Mouse (Mus musculus) mesoderm, embryonic 11.5 days (tissue): ENCODE data around the gene Fer1l4.

Experiments
- DNase-seq: peaks from one replicate; pipeline ENCODE4 v3.0.0-alpha.2; 2012; ENCODE audit warnings: low read depth, low spot score

Gene Fer1l4

DNA sequence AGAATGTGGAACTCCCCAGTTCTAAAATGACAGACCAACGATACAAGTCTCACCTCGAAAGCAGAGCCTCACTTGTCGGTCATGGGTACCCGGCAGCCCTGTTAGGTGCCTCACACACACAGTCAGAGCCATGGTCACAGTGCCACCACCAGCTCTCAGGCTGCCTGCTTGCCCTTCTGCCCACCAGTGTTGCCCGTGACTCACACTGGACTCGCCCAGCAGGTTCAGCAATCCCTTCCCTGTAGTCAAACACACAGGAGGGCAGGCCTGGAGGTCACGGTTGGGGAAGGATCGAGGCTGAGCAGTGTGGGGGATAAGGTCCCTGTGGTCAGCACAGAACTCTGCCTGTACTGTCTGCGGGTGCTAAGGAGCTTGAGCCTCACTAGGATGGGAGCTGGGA lies at the start of gene Fer1l4:
Gene Fer1l4 (minus strand): TSS at position 132 of the 400 bp plus-strand sequence.
- no peak for DNase-seq

DNA sequence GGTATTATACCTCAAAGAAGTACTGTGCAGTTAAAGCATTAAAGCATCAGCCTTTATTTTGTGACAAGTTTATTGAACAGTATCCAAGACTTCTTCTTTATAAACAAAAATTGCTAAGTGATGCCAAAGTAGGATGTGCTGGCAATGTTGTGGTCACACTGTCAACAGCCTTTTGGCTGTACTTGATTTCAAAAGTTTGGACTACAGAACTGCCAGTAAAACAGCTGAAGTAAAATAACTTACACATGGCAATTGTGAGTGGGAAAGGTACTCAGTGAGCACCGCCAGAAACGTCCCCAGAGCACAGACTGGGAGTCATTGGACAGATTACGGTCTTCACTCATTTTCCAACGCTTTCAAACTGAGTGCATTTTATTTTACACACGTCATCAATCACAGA lies 39.2 kb upstream of the Fer1l4 start:
- DNase-seq = no peak

DNA sequence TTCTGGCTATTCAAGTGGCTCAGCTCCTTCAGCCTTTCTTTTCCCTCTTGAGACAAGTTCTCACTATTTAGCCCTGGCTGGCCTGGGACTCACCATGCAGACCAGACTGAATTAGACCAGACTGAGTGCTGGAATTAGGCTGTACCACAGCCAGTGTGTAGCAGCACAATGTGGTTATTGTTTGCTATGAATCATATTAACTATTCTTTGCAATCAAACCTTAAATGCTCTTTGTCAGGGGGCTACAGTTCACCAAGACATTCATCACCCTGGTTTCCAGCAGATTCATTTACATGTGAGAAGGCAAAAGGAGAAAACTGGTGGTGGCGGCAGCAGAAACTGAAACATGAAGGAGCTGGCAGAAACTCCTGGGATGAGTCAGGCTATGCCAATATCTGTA lies 37.1 kb upstream of the Fer1l4 start:
- DNase-seq = no peak

DNA sequence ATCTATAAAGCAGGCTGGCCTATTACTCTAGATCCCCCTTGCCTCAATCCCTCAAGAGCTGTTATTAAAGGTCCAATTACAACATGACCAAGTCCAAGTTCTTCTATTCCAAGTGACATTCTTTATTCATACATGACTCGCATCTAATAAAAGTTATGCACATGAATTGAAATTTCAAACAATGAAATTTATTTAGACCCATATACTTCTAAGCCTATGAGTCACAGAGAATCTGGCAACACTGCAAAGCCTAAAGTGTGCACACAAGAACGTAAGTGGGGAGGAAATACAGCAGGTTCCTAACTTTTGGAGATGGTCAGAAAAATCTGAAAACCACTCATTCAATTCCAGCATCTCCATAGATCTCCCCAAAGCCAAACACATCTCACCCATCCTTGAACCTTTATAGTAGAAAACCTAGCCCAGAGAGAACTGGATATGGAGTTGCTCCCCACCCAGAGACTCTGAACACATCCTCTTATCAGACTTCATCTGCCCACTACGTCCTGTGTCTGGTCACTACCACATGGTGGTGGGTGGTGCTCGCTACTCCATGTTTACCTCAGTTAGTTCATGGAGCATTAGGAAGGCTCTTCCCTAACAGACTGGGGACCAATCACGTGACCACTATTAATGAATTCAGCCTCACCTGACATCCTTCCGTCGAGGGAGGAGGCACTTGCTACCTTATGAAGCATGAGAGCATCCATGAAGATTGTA lies 34.8 kb upstream of the Fer1l4 start:
- DNase-seq = no peak

DNA sequence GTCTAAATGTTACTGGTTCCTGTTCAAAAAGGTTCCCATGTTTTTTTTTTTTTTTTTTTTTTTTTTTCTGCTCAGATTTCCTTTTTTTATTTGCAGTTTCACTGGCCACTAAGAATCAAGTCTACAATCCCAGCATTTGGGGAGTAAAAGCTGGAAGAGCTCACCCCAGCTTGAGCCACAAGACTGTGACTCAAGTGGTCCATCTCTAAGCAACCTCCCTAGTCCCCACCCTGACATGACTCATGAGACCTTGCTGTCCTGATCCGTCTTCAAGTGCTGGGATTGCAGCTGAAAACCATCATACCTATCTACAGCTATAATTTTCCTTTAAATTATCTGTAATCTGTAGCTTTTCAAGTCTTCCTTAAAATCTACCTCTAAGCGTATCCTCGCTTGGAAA lies 31.8 kb upstream of the Fer1l4 start:
- no peak for DNase-seq

DNA sequence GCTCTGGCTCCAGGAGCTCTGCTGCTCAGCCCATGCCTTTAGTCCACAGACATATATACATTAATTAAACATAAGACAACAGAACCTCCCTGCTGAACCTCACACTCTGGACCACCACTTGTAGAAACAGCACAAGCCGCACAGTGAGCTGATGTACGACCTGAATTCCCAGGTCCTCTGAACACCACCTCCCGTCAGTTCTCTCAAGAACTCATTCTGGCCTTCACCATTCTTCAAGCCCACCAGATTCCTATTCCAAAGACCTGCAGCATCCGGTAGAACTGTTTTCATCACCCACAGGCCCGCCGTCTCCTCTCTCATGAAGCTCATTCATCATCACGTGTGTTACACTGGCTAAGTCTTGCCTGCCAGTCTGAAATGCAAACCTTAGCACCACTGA lies 27.6 kb upstream of the Fer1l4 start:
- DNase-seq = no peak

DNA sequence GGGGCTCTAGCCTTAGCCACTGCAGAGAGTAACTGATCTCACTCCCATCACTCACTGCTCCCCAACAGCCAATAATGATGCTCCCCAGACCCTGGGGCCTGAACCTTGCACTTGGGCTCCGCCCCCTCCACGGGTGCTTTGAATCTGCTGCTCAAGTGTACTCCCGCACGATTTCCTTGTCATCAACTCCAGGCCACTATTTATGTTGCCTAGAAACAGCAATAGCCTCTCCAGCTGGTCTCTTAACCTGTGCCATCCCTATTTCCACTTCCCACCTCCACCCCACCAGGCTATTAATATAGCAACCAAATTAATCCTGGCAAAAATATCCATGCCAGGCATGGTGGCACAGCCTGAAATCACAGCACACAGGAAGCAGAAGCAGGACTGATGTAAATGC lies 26.9 kb upstream of the Fer1l4 start:
- no peak for DNase-seq

DNA sequence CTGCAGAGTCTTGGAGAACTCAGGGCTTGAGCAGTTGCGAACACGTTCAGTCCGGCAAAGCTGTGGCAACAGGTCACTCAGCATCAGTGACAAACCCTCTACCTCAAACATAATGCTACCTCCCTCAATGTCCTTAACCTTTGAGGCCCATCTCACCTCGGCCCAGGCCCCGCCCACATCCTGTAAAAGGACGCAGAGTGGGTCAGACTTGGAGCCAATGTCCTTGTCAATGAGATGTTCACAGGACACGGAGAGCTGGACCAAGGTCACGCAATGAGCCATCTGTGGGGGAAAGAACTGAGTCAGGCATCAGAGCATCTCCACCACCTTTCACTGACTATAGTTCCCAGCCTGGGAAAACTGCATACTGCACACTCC lies 26.4 kb upstream of the Fer1l4 start:
- DNase-seq = no peak

DNA sequence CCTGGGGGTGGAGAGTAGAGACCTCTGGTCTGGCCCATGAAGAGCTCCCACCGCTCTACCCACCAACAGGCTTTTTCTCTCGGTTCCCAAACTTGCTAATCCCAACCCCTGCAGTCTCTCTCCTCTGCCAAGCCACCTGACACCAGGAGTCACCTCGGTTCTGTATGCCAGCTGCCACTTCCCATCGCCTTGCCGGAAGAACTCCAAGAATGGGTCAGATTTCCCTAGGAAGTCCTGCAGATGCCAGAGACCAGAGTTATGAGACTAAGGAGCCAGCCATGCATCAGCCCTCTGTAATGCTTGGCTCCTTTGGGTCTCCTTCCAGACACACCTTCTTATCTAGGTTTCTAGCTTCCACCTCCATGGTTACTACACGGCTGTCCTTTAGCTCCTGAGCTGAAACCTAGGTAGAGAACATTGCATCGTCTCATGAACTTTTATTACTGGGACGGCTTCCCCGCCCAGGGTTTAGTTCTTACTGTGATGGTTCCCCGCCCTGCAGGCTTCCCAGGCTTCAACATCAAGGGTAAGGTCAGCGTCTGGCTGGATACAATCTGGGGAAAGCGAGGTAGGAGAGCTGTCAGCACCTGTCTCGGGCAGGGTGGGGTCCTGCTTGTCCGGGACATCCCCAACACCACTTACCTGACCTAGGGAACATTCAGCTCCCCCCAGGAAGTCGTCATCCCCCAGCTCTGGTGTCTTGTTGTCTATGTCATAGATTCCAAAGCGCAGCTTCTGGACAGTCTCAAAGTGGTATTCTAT lies 25.9 kb upstream of the Fer1l4 start:
- DNase-seq = no peak

DNA sequence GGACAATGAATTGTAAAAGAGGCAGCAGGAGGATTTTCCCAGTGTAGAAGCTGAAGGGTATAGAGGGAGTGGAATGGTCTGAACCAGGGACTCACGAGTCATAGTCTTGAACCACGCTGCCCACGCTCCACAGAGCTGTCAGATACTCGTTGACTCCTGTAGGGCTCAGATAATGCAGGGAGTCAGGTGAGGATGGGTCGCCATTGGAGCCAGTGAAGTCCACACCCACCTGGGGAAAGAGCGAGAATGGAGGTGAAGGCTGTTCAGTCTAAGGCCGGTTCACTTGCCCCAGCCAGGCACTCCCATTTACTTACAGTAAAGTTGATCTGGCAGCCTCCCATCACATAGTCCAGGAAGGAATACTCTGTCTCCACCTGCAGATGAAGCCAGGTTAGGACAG lies 24.7 kb upstream of the Fer1l4 start:
- no peak for DNase-seq

DNA sequence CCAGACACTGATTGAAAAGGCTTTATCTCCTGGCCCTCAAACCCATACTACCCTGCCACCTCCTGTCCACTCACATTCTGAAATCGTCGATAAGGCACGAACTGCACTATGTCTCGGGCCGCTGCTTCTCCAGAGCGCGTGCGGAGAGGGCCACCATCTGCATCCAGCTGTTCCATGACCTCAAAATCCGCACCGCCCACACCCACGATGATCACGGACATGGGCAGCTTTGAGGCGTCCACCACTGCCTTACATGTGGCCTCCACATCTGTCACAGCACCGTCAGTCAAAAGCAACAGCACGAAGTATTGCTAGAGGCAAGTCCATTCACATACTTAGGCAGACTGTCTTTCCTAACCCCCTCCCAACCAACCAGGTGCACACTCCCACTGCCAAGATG lies 21.0 kb upstream of the Fer1l4 start:
- DNase-seq = no peak

DNA sequence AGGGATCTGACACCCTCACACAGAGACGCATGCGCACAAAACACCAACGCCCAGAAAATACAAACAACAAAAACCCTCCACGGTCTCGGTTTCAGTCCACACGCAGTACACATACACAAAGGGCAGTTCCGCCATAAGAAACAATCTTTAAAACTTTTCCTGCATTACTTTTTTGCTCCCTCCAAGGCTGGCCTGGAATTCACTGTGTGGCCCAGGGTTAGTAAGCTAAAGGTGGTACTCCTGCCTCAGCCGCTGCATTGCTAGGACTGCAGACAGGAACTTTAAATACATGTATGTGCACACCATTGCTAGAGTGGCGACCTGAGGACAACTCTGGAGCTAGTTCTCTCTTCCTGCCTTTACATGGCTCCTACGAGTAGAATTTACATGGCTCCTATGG lies 18.5 kb upstream of the Fer1l4 start:
- no peak for DNase-seq

DNA sequence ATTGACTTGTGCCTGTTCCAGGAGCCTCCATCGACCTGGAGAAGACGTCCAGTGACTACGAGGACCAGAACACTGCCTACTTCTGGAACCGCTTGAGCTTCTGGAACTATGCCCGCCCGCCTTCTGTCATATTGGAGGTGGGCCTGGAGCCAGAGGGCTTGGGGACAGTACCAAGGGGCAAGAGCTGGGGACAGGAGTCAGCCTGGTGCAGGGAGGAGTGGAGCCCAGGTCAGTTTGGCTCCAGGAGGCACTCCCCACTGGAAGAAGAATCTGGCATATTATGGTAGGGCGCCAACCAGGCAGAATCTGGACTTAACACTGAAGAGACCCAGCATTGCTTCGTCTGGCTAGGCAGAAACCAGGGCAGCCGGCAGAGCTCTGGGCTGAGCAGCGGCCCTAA lies 15.2 kb upstream of the Fer1l4 start:
- DNase-seq = no peak

DNA sequence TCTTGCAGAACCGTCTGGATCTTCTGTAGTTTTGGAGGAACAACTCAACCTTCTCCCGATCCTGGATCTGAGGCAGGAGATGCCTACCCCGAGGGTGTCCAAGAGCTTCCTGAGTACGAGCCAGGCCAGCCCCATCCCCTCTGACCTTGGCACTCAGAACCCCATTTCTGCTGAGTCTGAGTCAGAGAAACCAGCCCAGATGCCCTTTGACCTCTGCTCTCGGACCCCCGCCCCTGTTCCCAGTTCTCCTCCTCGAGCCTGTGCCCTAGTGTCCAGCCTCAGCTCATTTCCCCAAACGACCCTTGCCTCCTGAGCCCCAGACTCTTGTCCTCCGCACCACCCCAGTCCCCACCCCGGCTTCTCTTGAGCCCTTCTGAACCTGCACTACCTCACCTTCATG lies 13.4 kb upstream of the Fer1l4 start:
- DNase-seq = no peak

DNA sequence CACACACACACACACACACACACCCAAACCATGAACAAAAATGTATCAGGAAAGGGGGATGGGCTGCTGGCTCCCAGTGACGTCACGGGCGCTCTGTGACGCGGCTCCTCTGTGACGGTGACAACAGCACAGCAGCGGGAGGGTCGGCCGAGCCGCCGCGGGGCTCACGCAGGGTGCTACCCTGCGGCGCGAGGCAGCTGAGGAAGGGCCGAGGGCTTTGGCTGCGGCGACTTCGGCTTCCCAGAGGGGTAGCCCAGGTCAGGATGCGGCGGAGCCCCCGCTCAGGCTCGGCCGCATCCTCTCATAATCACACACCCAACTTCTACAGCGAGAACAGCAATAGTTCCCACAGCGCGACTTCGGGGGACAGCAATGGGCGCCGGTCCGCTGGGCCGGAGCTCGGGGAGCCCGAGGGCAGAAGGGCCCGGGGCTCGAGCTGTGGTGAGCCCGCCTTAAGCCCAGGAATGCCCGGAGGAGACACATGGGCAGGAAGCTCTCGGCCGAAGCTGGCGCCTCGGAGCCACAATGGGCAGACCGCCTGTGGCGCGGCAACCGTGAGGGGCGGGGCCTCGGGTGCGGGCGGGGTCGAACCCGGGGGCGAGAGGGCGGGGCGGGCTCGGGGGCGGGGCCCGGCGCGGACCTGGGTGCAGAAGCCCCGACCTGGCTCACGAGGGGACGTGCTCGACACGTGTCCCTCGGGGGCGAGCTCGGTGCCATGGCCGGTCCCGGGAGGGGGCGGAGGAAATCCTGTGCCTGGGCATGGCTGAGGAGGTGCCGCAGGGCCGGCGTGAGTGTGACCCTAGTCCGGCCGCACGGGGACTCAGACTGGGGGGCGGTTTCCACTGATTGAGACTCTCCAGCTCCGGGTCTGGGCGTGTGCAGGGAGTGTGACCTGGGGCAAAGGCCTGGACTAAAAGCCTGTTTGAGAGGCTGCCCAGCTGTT lies 12.6 kb upstream of the Fer1l4 start, which contains the start of gene Spag4:
Gene Spag4 (plus strand): TSS at position 77 of the 943 bp plus-strand sequence.
- DNase-seq = peak; percentile 88

DNA sequence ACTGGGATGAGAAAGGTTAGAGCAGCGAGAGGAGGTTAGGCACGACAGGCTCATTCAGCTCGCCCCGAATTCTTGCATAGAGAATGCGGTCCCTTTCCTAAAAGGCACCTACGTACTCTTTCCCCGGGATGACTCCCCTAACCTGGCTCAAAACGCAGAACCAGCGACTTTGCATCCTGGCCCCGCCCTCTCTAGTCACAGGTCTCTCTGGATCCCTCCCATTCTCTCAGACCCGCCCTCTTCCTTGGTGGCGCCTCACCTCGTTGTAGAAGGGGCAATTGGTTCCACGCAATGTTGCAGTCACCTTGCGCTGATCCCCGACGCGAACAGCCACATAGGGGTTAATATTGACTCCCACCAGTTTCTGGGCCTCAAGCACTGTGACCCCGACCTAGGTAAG lies 4.8 kb downstream of the Fer1l4 start:
- DNase-seq = no peak

DNA sequence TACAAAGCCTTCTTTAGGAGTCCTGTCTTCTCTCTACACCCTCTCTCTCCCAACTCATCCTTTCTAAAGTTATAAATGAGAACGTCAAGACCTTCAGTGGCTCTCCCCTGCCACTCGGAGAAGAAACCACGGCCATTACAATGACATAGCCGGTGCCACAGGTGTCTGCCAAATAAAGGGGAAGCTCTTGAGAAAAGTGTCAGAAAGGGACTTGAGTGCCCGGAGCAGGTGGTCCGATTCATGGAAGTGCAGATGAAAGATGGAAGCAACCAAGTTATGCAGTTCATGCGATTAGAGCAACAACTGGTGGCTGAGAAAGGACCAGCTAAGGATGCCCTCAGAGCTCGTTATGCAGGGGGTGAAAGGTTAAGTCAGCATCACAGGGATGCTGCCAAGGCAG lies 9.8 kb downstream of the Fer1l4 start:
- no peak for DNase-seq

DNA sequence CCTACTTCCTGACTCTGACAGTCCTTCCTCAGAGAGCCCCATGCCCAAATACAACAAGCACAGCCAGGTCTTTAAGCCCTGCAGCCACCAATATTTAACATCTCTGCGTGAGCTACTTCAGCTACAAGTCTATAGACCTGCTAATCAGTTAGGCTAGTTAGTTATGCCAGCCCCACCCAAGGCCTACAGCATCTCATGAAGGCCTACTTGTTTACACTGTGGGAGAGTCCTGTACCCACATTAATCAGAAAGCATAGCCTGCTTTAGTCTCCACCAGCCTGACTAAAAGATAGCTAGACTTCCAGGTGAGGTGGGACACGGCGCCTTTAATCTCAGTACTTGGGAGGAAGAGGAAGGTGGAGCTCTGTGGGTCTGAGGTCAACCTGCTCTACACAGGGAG lies 13.4 kb downstream of the Fer1l4 start:
- no peak for DNase-seq

DNA sequence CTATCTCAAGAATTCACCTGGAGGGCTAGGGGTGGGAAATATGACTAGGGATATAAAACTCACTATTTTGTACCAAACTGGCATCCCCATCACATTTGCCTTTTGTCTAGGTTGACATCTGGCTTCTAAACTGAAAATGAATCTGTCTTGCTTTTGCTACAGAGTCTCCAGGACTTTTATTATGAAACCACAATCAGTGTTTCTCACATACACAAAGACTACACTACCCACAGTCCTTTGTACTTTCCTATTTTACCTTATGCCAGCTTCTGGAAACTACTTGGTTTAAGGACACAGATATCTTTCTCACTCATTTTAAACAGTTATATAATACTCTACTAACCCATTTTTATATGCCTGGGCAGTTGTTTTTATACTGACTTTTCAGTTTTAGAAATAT lies 27.3 kb downstream of the Fer1l4 start:
- no peak for DNase-seq

DNA sequence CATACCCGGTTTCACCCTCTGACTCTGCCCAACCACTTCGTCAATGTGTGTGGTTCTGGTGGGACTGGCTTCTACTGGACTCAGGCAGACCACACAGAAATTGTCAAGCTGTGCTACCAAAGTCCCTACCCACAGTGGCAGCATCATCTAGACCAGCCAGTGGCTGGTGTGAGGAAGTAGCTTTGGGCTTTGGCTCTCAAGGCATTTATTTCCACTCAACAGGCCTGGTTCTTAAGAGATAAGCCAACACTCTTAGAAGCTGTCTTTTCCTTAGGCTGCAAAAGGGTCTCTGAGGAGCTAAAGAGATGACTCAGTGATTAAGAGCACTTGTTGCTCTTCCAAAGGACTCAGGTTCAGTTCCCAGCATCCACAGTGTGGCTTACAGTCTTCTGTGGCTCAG lies 31.0 kb downstream of the Fer1l4 start:
- no peak for DNase-seq

DNA sequence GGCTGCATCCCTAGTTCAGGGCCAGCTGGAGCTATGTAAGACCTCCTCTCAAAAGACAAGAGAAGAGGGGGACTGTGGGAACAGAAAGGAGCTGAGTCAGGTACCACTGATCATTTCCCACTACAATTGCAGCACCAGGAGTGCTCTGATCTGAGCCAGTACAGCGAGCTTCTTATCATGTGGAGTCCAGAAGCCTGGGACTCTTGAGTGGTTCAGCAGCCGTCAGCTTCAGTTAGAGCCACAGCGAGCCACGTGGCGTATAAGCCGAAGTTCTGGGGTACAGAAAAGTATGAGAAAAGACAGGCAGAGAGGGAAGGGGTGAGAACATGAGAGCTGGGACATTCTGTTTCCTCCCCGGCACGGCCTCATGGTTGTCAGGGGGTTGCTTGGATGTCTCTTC lies 31.5 kb downstream of the Fer1l4 start:
- DNase-seq = no peak

DNA sequence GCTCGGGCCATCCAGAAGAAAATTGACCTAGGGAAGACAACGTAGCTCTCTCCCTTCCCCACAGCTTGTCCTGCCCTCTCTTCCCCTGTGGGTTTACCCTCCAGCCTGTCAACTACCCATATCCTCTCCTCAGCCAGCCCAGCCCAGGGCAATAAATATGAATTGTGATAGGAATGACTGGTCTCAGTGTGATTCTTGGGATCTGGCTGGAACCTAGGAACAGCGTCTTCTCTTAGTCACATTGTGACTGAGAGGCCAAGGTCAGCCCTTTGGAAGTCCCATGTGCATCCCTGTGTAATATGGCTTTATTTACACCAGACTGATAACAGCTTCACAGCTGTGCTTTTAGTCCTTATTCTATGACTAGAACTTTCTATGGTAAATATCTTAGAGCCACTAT lies 34.6 kb downstream of the Fer1l4 start:
- no peak for DNase-seq
